Mouse (Mus musculus): Measurements from ENCODE around the gene Bbs9. TPM values are rescaled to one million over a fixed set of nuclear protein-coding genes. Genes with fewer than 3 reads are reported as not detected.

Gene Bbs9
- total RNA-seq, 2 experiments from 2014 or later: 6.7 to 9.8 TPM

GRCm38 (mm10) chr9:22935645-22936044 is 460.1 kb downstream of the Bbs9 start:
- no peak for ATAC-seq (replicated peaks; ENCODE audit: low FRiP score, poor library complexity, severe bottlenecking)

Other genes starting within 250 kb of the Bbs9 start
- 0.36 TPM in 1 of 2 replicates, not detected in the other for gene Zfp599, start 215.8 kb upstream of the Bbs9 start, total RNA-seq (2015; ENCODE audit: low replicate concordance)
- 0.77 and 1.1 TPM in 2 replicates for gene Zfp599, start 215.8 kb upstream of the Bbs9 start, total RNA-seq (2017; ENCODE audit: low replicate concordance)
- 2.1 and 4.3 TPM in 2 replicates for gene Zfp810, start 168.1 kb upstream of the Bbs9 start, total RNA-seq (2015; ENCODE audit: low replicate concordance)
- gene Zfp810, start 168.1 kb upstream of the Bbs9 start, total RNA-seq (2017; ENCODE audit: low replicate concordance): 0.64 and 4.5 TPM in 2 replicates
- gene Anln, start 86.5 kb upstream of the Bbs9 start, total RNA-seq (2015; ENCODE audit: low replicate concordance): 461 and 582 TPM in 2 replicates
- gene Anln, start 86.5 kb upstream of the Bbs9 start, total RNA-seq (2017; ENCODE audit: low replicate concordance): 576 and 591 TPM in 2 replicates
- gene 9530077C05Rik, start 64.2 kb upstream of the Bbs9 start, total RNA-seq (2015; ENCODE audit: low replicate concordance): 4.7 and 31.4 TPM in 2 replicates
- 5.1 and 6.7 TPM in 2 replicates for gene 9530077C05Rik, start 64.2 kb upstream of the Bbs9 start, total RNA-seq (2017; ENCODE audit: low replicate concordance)
- not detected in 2 replicates for gene Gm17545, start 21.4 kb upstream of the Bbs9 start, total RNA-seq (2015; ENCODE audit: low replicate concordance)
- not detected in 2 replicates for gene Gm17545, start 21.4 kb upstream of the Bbs9 start, total RNA-seq (2017; ENCODE audit: low replicate concordance)
- 41.8 and 71.3 TPM in 2 replicates for gene Rp9, start 6.0 kb upstream of the Bbs9 start, total RNA-seq (2015; ENCODE audit: low replicate concordance)
- 16.9 and 65.2 TPM in 2 replicates for gene Rp9, start 6.0 kb upstream of the Bbs9 start, total RNA-seq (2017; ENCODE audit: low replicate concordance)